Mouse (Mus musculus) forebrain, embryonic 16.5 days (tissue): Measurements from ENCODE around the gene Gm9970. TPM values are rescaled to one million over a fixed set of nuclear protein-coding genes. Genes with fewer than 3 reads are reported as not detected.

Experiments
- ATAC-seq: fragments of 200-750 bp; cut with Nextera tagmentation; 2 replicates; pipeline ENCODE4 v1.8.0; 2017; ENCODE audit warnings: mild to moderate bottlenecking, moderate library complexity
- H3K27ac ChIP-seq: fragments of 300-500 bp; sonication (generic); 2 replicates; pipeline ENCODE4 v1.5.1; 2014; ENCODE audit warnings: low read length, control low read depth
- H3K27me3 ChIP-seq: fragments of 300-500 bp; sonication (generic); replicated peaks from 2 replicates; pipeline ENCODE4 v1.6.1; 2014; ENCODE audit warnings: low read length; ENCODE audit not compliant: control insufficient read depth, insufficient read depth
- H3K36me3 ChIP-seq: fragments of 300-500 bp; sonication (generic); 2 replicates; pipeline ENCODE4 v1.6.1; 2014; ENCODE audit not compliant: control insufficient read depth, insufficient read depth
- H3K4me1 ChIP-seq: fragments of 300-500 bp; sonication (generic); replicated peaks from 2 replicates; pipeline ENCODE4 v1.6.1; 2014; ENCODE audit warnings: low read length; ENCODE audit not compliant: control insufficient read depth, insufficient read depth
- H3K4me2 ChIP-seq: fragments of 300-500 bp; sonication (generic); 2 replicates; pipeline ENCODE4 v1.6.1; 2014; ENCODE audit warnings: mild to moderate bottlenecking, low read length, control low read depth
- H3K4me3 ChIP-seq: fragments of 300-500 bp; sonication (generic); replicated peaks from 2 replicates; pipeline ENCODE4 v1.5.1; 2014; ENCODE audit warnings: mild to moderate bottlenecking, low read length, control low read depth
- H3K9ac ChIP-seq: fragments of 300-500 bp; sonication (generic); replicated peaks from 2 replicates; pipeline ENCODE4 v1.6.1; 2014; ENCODE audit warnings: low read depth, low read length, control low read depth
- H3K9me3 ChIP-seq: fragments of 300-500 bp; sonication (generic); 2 replicates; pipeline ENCODE4 v1.6.1; 2016; ENCODE audit warnings: low read length; ENCODE audit not compliant: control insufficient read depth
- WGBS: fragments of 180-500 bp; shearing (Covaris S2); extraction: QIAGEN DNeasy Blood & Tissue Kit; methylation state at CpG from one replicate; pipeline ENCODE4 v1.1.7; 2014; 5-methylcytosine and 5-hydroxymethylcytosine counted together
- polyA plus RNA-seq: library from polyadenylated mRNA; unstranded; fragments of >200 nt; fragmentation: Nextera tagmentation; extraction: Ambion mirVana; gene quantifications from 2 replicates; pipeline ENCODE4 v1.2.1, GENCODE M21; 2015

Gene Gm9970
- polyA plus RNA-seq, 1 experiment from 2014 or later, result 0.99 TPM

- peak within 1 kb of the TSS; percentile 91 for H3K9ac ChIP-seq
- H3K4me2 ChIP-seq, result peak within 1 kb of the TSS; percentile 92
- H3K4me1 ChIP-seq, result peaks cover 17% of the 10 kb centered on the region
- no peaks in the 10 kb centered on the region for H3K9me3 ChIP-seq
- WGBS, result under 1% methylated on average over 48 of the region's 48 CpGs
- no peaks in the 10 kb centered on the region for H3K27me3 ChIP-seq
- H3K36me3 ChIP-seq, result peaks cover 43% of the 10 kb centered on the region
- H3K27ac ChIP-seq, result peak within 1 kb of the TSS; percentile 87
- peak within 1 kb of the TSS; percentile 95 for H3K4me3 ChIP-seq
- peak; percentile 98 for ATAC-seq
Measured at GRCm38 (mm10) chr5:31192939-31193630, 47.9 kb downstream of the Gm9970 start, which contains the start of the genes Snx17 and Eif2b4. TSS of gene Snx17 (plus strand) at chr5:31193227. TSS of gene Eif2b4 (minus strand) at chr5:31193430.

GRCm38 (mm10) chr5:31192045-31192938 is 48.7 kb downstream of the Gm9970 start:
- Histone ChIP-seq H3K27ac (peak overlapping the region; percentile 65), H3K4me3 (peak overlapping the region; percentile 95), H3K9ac (peak overlapping the region; percentile 90), H3K4me1 (peaks cover 17% of the 10 kb centered on the region), H3K27me3 (no peaks in the 10 kb centered on the region), H3K36me3 (peaks cover 43% of the 10 kb centered on the region), H3K9me3 (no peaks in the 10 kb centered on the region), H3K4me2 (peak overlapping the region; percentile 90)
- ATAC-seq, result peak; percentile 47
- WGBS, result 14% methylated on average over 42 of the region's 42 CpGs

Other genes with a start within 250 kb of the Gm9970 start
- 155 and 158 TPM in 2 replicates for gene Atraid, start 192.9 kb downstream of the Gm9970 start, polyA plus RNA-seq
- gene Slc5a6, start 192.3 kb downstream of the Gm9970 start, polyA plus RNA-seq, result 15.7 and 18.2 TPM in 2 replicates
- gene Cad, start 186.5 kb downstream of the Gm9970 start, polyA plus RNA-seq, result 19.8 and 20.1 TPM in 2 replicates
- not detected in 2 replicates for gene Dnajc5g, start 134.9 kb downstream of the Gm9970 start, polyA plus RNA-seq
- 1.6 and 1.9 TPM in 2 replicates for gene Slc30a3, start 133.0 kb downstream of the Gm9970 start, polyA plus RNA-seq
- gene Trim54, start 124.5 kb downstream of the Gm9970 start, polyA plus RNA-seq, result not detected in 2 replicates
- not detected in 2 replicates for gene Ucn, start 102.4 kb downstream of the Gm9970 start, polyA plus RNA-seq
- gene Mpv17, start 87.0 kb downstream of the Gm9970 start, polyA plus RNA-seq, result 49.4 and 50.1 TPM in 2 replicates
- gene Gm29609, start 61.3 kb downstream of the Gm9970 start, polyA plus RNA-seq, result 1.8 and 2.5 TPM in 2 replicates
- 72.1 and 79.4 TPM in 2 replicates for gene Gtf3c2, start 61.1 kb downstream of the Gm9970 start, polyA plus RNA-seq
- 131 and 139 TPM in 2 replicates for gene Snx17, start 48.0 kb downstream of the Gm9970 start, polyA plus RNA-seq
- 91.0 and 93.4 TPM in 2 replicates for gene Eif2b4, start 47.8 kb downstream of the Gm9970 start, polyA plus RNA-seq
- 13.0 and 14.7 TPM in 2 replicates for gene Zfp513, start 38.9 kb downstream of the Gm9970 start, polyA plus RNA-seq
- 169 and 175 TPM in 2 replicates for gene Ppm1g, start 20.5 kb downstream of the Gm9970 start, polyA plus RNA-seq
- gene Nrbp1, start 368 bp downstream of the Gm9970 start, polyA plus RNA-seq, result 169 and 170 TPM in 2 replicates
- 2.4 and 3.8 TPM in 2 replicates for gene Krtcap3, start 10.5 kb upstream of the Gm9970 start, polyA plus RNA-seq
- gene Ift172, start 49.9 kb upstream of the Gm9970 start, polyA plus RNA-seq, result 34.2 and 39.4 TPM in 2 replicates
- gene Fndc4, start 54.8 kb upstream of the Gm9970 start, polyA plus RNA-seq, result 81.8 and 90.6 TPM in 2 replicates
- 0.27 TPM in 1 of 2 replicates, not detected in the other for gene Gckr, start 56.2 kb upstream of the Gm9970 start, polyA plus RNA-seq
- gene Zfp512, start 211.2 kb upstream of the Gm9970 start, polyA plus RNA-seq, result 127 and 138 TPM in 2 replicates
- gene 4930548H24Rik, start 244.5 kb upstream of the Gm9970 start, polyA plus RNA-seq, result not detected in 2 replicates